Mouse (Mus musculus): Measurements from ENCODE around the gene Ssh1. TPM values are rescaled to one million over a fixed set of nuclear protein-coding genes. Genes with fewer than 3 reads are reported as not detected.

The Ssh1 gene
- polyA plus RNA-seq, 1 experiment from 2014 or later: 17.2 TPM

- Histone ChIP-seq H3K9me3 (no peaks in the 10 kb centered on the region), H3K4me1 (replicated peaks) (peaks cover 29% of the 10 kb centered on the region), H3K27ac (no peak overlapping the region; the same call in 1 of the 2 replicates), H3K4me2 (replicated peaks) (no peak overlapping the region), H3K4me3 (replicated peaks) (no peak overlapping the region), H3K27me3 (no peaks in the 10 kb centered on the region), H3K36me3 (no peaks in the 10 kb centered on the region), H3K9ac (replicated peaks) (no peak overlapping the region)
- 82% methylated on average over 7 of the region's 7 CpGs for WGBS
- no peak for ATAC-seq
Measured at GRCm38 (mm10) chr5:113919060-113919459, 74.6 kb downstream of the Ssh1 start.

GRCm38 (mm10) chr5:113918654-113919053 lies 75.0 kb downstream of the Ssh1 start:
- no peak overlapping the region for H3K4me3 ChIP-seq (replicated peaks)

GRCm38 (mm10) chr5:113910705-113911104 lies 83.0 kb downstream of the Ssh1 start:
- ATAC-seq: no peak
- Histone ChIP-seq H3K27me3 (no peaks in the 10 kb centered on the region), H3K4me2 (replicated peaks) (no peak overlapping the region), H3K4me1 (replicated peaks) (peaks cover 32% of the 10 kb centered on the region), H3K36me3 (no peaks in the 10 kb centered on the region), H3K9ac (replicated peaks) (no peak overlapping the region), H3K4me3 (replicated peaks) (no peak overlapping the region), H3K27ac (no peak overlapping the region), H3K9me3 (no peaks in the 10 kb centered on the region)
- WGBS: 73% methylated on average over 6 of the region's 6 CpGs

More at GRCm38 (mm10) chr5:113918654-113919053, 75.0 kb downstream of the Ssh1 start:
- H3K27ac ChIP-seq: no peak overlapping the region; the same call in 1 of the 2 replicates
- H3K4me1 ChIP-seq (replicated peaks): peaks cover 29% of the 10 kb centered on the region
- no peaks in the 10 kb centered on the region for H3K36me3 ChIP-seq
- H3K9ac ChIP-seq (replicated peaks): no peak overlapping the region
- ATAC-seq: no peak
- no peak overlapping the region for H3K4me2 ChIP-seq (replicated peaks)
- 89% methylated on average over 9 of the region's 9 CpGs for WGBS
- no peaks in the 10 kb centered on the region for H3K9me3 ChIP-seq
- no peaks in the 10 kb centered on the region for H3K27me3 ChIP-seq

DNA sequence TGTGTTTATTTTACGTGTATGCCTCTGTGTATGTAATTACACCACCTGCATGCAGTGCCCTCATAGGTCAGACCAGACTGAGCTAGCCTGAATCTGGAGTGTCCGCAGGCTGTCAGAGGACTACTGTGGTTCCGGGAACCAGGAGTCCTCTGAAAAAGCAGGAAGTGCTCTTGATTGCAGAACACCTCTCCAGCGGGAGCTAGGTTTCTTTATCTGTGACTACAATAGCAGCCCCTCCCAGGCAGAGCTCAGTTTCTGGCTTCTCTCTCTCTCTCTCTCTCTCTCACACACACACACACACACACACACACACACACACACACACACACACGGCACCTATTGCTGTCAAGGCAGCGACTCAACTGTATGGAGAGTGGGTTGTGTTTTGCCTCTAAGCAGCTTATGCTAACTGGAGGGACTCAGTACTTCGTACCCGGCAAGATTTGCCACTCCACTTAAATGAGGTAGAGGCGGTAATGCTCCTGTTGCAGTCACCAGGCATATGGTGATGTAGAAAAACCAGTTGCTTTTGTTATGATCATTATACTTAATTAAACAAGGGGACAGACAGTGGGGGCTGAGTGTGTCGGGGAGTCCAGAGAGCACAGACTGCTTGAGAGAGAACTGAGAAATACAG lies 83.5 kb downstream of the Ssh1 start:
- no peaks in the 10 kb centered on the region for H3K36me3 ChIP-seq
- H3K4me1 ChIP-seq (replicated peaks): peaks cover 37% of the 10 kb centered on the region
- 36% methylated on average over 10 of the region's 10 CpGs for WGBS
- H3K9ac ChIP-seq (replicated peaks): no peak overlapping the region
- H3K4me3 ChIP-seq (replicated peaks): no peak overlapping the region
- no peak overlapping the region for H3K4me2 ChIP-seq (replicated peaks)
- no peaks in the 10 kb centered on the region for H3K27me3 ChIP-seq
- H3K27ac ChIP-seq: no peak overlapping the region
- H3K9me3 ChIP-seq: no peaks in the 10 kb centered on the region
- no peak for ATAC-seq

- Histone ChIP-seq H3K9ac (replicated peaks) (peak within 1 kb of the TSS; percentile 99), H3K27me3 (no peaks in the 10 kb centered on the region), H3K36me3 (no peaks in the 10 kb centered on the region), H3K9me3 (no peaks in the 10 kb centered on the region), H3K4me3 (replicated peaks) (peak within 1 kb of the TSS; percentile 99), H3K4me2 (replicated peaks) (peak within 1 kb of the TSS; percentile 67), H3K27ac (peak within 1 kb of the TSS; percentile 99), H3K4me1 (replicated peaks) (peaks cover 42% of the 10 kb centered on the region)
- WGBS: under 1% methylated on average over 68 of the region's 68 CpGs
- peak; percentile 85 for ATAC-seq
Measured at GRCm38 (mm10) chr5:113908592-113909441, 84.9 kb downstream of the Ssh1 start, which contains the start of gene Coro1c. Coro1c (minus strand) TSS chr5:113908758.

GRCm38 (mm10) chr5:113907786-113908567 lies 85.7 kb downstream of the Ssh1 start:
- peak; percentile 82 for ATAC-seq
- H3K4me3 ChIP-seq (replicated peaks): peak overlapping the region; percentile 99
- peak overlapping the region; percentile 99 for H3K9ac ChIP-seq (replicated peaks)
- H3K9me3 ChIP-seq: no peaks in the 10 kb centered on the region
- peaks cover 50% of the 10 kb centered on the region for H3K4me1 ChIP-seq (replicated peaks)
- H3K27ac ChIP-seq: peak overlapping the region; percentile 99
- H3K27me3 ChIP-seq: no peaks in the 10 kb centered on the region
- WGBS: under 1% methylated on average over 68 of the region's 69 CpGs
- no peaks in the 10 kb centered on the region for H3K36me3 ChIP-seq
- H3K4me2 ChIP-seq (replicated peaks): peak overlapping the region; percentile 67

DNA sequence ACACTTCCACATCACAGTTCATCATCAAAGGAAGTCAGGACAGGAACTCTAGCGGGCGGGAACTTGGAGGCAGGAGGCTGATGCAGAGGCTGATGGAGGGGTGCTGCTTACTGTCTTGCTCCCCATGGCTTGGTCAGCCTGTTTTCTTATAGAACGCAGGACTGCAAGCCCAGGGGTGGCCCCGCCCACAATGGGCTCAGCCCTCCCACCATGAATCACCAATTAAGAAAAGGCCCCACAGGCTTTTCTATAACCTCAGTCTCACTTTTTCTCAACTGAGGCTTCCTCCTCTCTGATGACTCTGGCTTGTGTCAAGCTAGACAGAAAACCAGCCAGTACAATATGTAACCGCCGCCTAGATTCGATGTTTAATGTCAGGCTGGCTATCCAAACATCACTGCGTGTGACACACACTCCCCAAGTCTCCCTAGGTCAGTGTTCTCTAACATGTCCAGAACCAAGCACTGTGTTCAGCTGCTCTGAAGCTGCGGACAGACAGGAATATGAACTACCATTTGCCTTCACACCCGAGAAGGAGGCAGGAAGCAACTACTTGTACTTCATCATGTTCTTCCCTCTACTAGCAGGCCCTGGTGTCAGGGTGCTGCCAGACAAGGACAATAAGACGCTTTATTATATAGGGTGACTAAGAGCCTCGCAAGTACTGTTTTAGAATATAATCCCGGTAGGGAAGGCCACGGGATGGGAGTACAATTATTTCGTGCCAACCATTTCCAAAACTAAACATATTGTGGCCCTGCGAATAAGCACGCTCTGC lies 86.5 kb downstream of the Ssh1 start:
- H3K9ac ChIP-seq (replicated peaks): peak overlapping the region; percentile 99
- ATAC-seq: no peak
- H3K4me1 ChIP-seq (replicated peaks): peaks cover 59% of the 10 kb centered on the region

DNA sequence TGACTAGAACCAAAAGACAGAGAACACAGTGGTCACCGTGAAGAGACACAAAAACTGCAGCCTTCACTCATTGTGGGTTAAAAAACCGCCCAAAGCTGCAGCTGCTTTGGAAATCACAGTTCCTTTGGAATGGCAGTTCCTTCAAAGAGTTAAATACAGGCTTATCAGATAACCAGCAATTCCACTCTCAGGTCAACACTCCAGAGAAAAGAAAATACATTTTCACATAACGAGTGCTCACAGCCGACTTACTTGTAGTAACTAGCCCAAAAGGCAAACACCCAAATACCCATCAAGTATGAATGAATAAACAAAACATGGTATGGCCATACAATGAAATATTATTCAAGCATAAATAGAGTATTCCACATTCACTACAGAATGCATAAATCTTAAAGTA lies 88.7 kb downstream of the Ssh1 start:
- Histone ChIP-seq H3K36me3 (no peaks in the 10 kb centered on the region), H3K27ac (no peak overlapping the region), H3K4me3 (replicated peaks) (no peak overlapping the region), H3K4me2 (replicated peaks) (peak overlapping the region; percentile 67), H3K9me3 (no peaks in the 10 kb centered on the region), H3K27me3 (no peaks in the 10 kb centered on the region), H3K4me1 (replicated peaks) (peaks cover 69% of the 10 kb centered on the region), H3K9ac (replicated peaks) (no peak overlapping the region)
- no peak for ATAC-seq
- WGBS: 43% methylated on average over 4 of the region's 4 CpGs

More for the DNA sequence above, 86.5 kb downstream of the Ssh1 start:
- Histone ChIP-seq H3K27me3 (no peaks in the 10 kb centered on the region), H3K4me3 (replicated peaks) (peak overlapping the region; percentile 99), H3K9me3 (no peaks in the 10 kb centered on the region), H3K36me3 (no peaks in the 10 kb centered on the region), H3K4me2 (replicated peaks) (peak overlapping the region; percentile 67), H3K27ac (peak overlapping the region; percentile 99)
- 20% methylated on average over 17 of the region's 17 CpGs for WGBS

- no peak for ATAC-seq
- Histone ChIP-seq H3K36me3 (no peaks in the 10 kb centered on the region), H3K9ac (replicated peaks) (0 out of 2 replicates have a peak overlapping the region, but pooled peaks have one; percentile 10), H3K27ac (no peak overlapping the region), H3K4me1 (replicated peaks) (peaks cover 75% of the 10 kb centered on the region), H3K27me3 (no peaks in the 10 kb centered on the region), H3K4me3 (replicated peaks) (no peak overlapping the region), H3K9me3 (no peaks in the 10 kb centered on the region), H3K4me2 (replicated peaks) (no peak overlapping the region)
- 81% methylated on average over 5 of the region's 5 CpGs for WGBS
Measured at GRCm38 (mm10) chr5:113902983-113903382, 90.7 kb downstream of the Ssh1 start.

DNA sequence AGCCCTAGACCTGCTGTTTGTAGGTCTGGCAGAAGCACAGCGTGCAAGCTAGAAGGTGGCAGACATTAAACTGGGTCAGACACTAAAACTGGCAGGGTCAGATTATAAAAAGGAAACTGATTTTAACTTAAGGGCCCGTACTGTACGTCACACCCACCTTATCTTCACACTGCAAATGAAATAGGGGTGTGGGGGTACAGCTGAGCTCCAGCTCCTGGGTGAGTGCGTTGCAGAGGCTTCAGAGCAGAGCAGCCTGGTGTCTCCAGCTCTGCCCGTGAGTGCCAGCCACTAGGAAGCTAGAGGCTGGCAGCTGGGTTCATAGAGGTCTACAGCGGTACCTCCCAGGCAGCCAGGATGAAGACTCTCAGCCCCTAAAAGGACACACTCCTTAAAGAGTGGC lies 91.7 kb downstream of the Ssh1 start:
- no peaks in the 10 kb centered on the region for H3K36me3 ChIP-seq
- H3K27ac ChIP-seq: peak overlapping the region; percentile 37; the same call in 1 of the 2 replicates
- no peaks in the 10 kb centered on the region for H3K27me3 ChIP-seq
- no peaks in the 10 kb centered on the region for H3K9me3 ChIP-seq
- H3K4me1 ChIP-seq (replicated peaks): peaks cover 81% of the 10 kb centered on the region
- ATAC-seq: no peak
- H3K9ac ChIP-seq (replicated peaks): 0 out of 2 replicates have a peak overlapping the region, but pooled peaks have one; percentile 10
- no peak overlapping the region for H3K4me2 ChIP-seq (replicated peaks)
- no peak overlapping the region for H3K4me3 ChIP-seq (replicated peaks)
- 88% methylated on average over 6 of the region's 6 CpGs for WGBS

- no peak overlapping the region for H3K4me3 ChIP-seq (replicated peaks)
- H3K4me1 ChIP-seq (replicated peaks): peaks cover 76% of the 10 kb centered on the region
- H3K9ac ChIP-seq (replicated peaks): 0 out of 2 replicates have a peak overlapping the region, but pooled peaks have one; percentile 43
- no peaks in the 10 kb centered on the region for H3K9me3 ChIP-seq
- 0 out of 2 replicates have a peak overlapping the region, but pooled peaks have one; percentile 5 for H3K4me2 ChIP-seq (replicated peaks)
- no peaks in the 10 kb centered on the region for H3K36me3 ChIP-seq
- no peaks in the 10 kb centered on the region for H3K27me3 ChIP-seq
- WGBS: 34% methylated on average over 8 of the region's 8 CpGs
- H3K27ac ChIP-seq: peak overlapping the region; percentile 56
- ATAC-seq: no peak
Measured at GRCm38 (mm10) chr5:113901074-113901571, 92.6 kb downstream of the Ssh1 start.

Measured in midbrain, embryonic 13.5 days (tissue).